Mouse (Mus musculus) liver, embryonic 12.5 days (tissue): ENCODE data around the gene Tpk1. TPM values are rescaled to one million over a fixed set of nuclear protein-coding genes. Genes with fewer than 3 reads are reported as not detected.
"Not testable (repeated sequence)": the region's sequence is repeated elsewhere in the genome, so short reads cannot be mapped to it uniquely, and the experiment has no call there.

Experiments used
- ATAC-seq: fragments of 200-750 bp; cut with Nextera tagmentation; 2 replicates; pipeline ENCODE4 v1.8.0; 2017; ENCODE audit warnings: moderate number of reproducible peaks, mild to moderate bottlenecking, moderate library complexity
- H3K27ac ChIP-seq: fragments of 300-500 bp; sonication (generic); 2 replicates; pipeline ENCODE4 v1.5.1; 2016; ENCODE audit warnings: mild to moderate bottlenecking
- H3K27me3 ChIP-seq: fragments of 300-500 bp; sonication (generic); replicated peaks from 2 replicates; pipeline ENCODE4 v1.6.1; 2016; ENCODE audit warnings: mild to moderate bottlenecking, moderate library complexity
- H3K36me3 ChIP-seq: fragments of 300-500 bp; sonication (generic); 2 replicates; pipeline ENCODE4 v1.6.1; 2016; ENCODE audit warnings: mild to moderate bottlenecking, moderate library complexity
- H3K4me1 ChIP-seq: fragments of 300-500 bp; sonication (generic); 2 replicates; pipeline ENCODE4 v1.6.1; 2016
- H3K4me2 ChIP-seq: fragments of 300-500 bp; sonication (generic); 2 replicates; pipeline ENCODE4 v1.6.1; 2016; ENCODE audit warnings: mild to moderate bottlenecking, moderate library complexity
- H3K4me3 ChIP-seq: fragments of 300-500 bp; sonication (generic); 2 replicates; pipeline ENCODE4 v1.5.1; 2016; ENCODE audit warnings: mild to moderate bottlenecking, moderate library complexity
- H3K9ac ChIP-seq: fragments of 300-500 bp; sonication (generic); 2 replicates; pipeline ENCODE4 v1.6.1; 2016; ENCODE audit warnings: mild to moderate bottlenecking, moderate library complexity
- H3K9me3 ChIP-seq: fragments of 300-500 bp; sonication (generic); replicated peaks from 2 replicates; pipeline ENCODE4 v1.6.1; 2016; ENCODE audit warnings: mild to moderate bottlenecking, moderate library complexity
- WGBS: fragments of 180-500 bp; shearing (Covaris S2); methylation state at CpG from one replicate; pipeline ENCODE4 v1.1.7; 2016; ENCODE audit not compliant: insufficient replicate concordance; 5-methylcytosine and 5-hydroxymethylcytosine counted together
- polyA plus RNA-seq: library from polyadenylated mRNA; unstranded; fragments of >200 nt; fragmentation: Nextera tagmentation; extraction: Ambion mirVana; gene quantifications from 2 replicates; pipeline ENCODE4 v1.2.1, GENCODE M21; 2016

Tpk1 gene
- polyA plus RNA-seq, 1 experiment from 2014 or later = 8.0 TPM

DNA sequence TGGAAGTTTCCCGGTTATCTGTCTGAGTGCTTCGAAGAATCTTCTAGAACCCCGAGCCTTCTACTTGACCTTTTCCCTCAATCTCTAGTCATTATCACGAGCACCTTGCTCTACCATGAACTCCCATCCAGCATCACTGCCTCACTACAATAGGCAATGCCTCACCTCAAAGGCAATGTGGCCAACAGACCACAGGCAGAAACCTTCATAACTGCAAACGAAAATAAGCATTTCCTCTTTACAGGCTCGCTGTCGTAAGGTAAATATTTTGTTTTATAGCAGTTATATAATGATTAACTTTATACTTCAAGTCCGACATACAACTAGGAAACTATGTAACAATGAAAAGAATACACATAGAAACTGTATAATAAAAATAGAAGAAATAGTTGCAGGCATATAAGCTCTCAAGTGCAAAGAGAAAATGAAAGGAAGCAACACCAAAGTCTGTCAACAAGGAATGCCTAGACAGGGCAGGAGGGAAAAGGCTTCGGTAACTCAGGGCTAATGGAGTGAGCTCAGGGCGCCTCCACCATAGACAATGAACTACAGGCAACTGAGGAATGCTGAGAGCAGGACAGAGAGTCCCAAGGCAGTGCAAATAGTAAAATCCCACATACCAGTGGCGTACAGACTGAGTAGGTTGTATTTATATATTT, 29.0 kb downstream of the Tpk1 start:
- Histone ChIP-seq H3K27ac (no peak overlapping the region), H3K9me3 (no peaks in the 10 kb centered on the region), H3K4me2 (no peak overlapping the region), H3K4me1 (no peaks in the 10 kb centered on the region), H3K4me3 (no peak overlapping the region), H3K9ac (no peak overlapping the region), H3K36me3 (no peaks in the 10 kb centered on the region), H3K27me3 (no peaks in the 10 kb centered on the region)
- ATAC-seq = no peak
- 79% methylated on average over 11 of the region's 11 CpGs for WGBS

DNA sequence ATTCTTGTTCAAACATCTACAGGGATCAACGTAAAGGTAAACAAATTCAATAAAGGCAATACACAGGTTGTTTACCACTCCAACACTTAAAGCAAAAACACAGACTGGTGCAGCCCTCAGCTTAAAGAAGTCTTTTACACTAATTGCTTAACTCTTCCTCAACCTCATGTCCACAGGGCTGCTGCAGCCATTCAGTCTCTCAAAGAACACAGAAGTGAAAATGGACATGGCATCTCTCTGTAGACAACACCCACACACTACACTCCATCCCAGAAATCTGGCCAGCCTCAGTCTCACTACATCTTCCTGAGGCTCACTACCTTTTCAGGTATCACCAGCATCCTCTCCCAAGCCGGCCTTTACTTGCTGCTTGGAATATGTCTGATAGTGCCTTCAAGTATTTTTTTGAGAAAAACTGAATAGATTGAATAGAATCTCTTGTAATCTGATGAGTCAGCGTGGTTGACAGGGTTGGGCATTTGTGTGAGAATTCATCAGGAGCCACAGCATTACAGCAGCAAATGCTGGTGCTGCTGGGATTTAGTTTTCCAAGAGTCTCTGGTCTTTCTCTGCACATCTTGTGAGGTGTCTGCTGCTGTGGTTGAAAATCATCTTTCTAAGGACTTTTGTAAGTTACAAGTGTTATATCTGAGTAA, 32.6 kb downstream of the Tpk1 start:
- no peak overlapping the region for H3K4me3 ChIP-seq
- WGBS = 77% methylated on average over 3 of the region's 3 CpGs
- H3K4me2 ChIP-seq = no peak overlapping the region
- no peaks in the 10 kb centered on the region for H3K9me3 ChIP-seq
- H3K27ac ChIP-seq = no peak overlapping the region
- H3K9ac ChIP-seq = no peak overlapping the region
- H3K27me3 ChIP-seq = no peaks in the 10 kb centered on the region
- H3K36me3 ChIP-seq = no peaks in the 10 kb centered on the region
- no peaks in the 10 kb centered on the region for H3K4me1 ChIP-seq
- ATAC-seq = no peak

DNA sequence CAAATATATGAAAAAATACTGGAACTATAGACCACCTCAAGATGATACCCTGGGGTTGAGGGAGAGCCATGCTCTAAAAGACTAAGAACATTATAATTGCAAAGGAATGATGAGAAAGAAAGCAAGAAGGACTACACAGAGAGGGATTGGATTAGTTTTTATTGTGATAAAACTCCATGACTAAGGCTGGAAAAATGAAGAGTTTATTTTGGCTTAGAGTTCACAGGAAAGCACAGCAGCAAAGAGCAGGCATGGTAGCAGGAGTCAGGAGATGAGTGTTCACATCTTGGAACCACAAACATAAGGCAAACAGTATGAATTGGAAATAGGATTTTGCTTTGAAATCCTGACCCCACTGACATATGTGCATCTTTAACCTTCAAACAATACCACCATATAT, 33.2 kb downstream of the Tpk1 start:
- Histone ChIP-seq H3K27ac (no peak overlapping the region), H3K4me3 (no peak overlapping the region), H3K36me3 (no peaks in the 10 kb centered on the region), H3K4me2 (no peak overlapping the region), H3K9me3 (no peaks in the 10 kb centered on the region), H3K27me3 (no peaks in the 10 kb centered on the region), H3K4me1 (no peaks in the 10 kb centered on the region), H3K9ac (no peak overlapping the region)
- ATAC-seq = no peak

GRCm38 (mm10) chr6:43623448-43623847, 42.6 kb downstream of the Tpk1 start:
- H3K4me2 ChIP-seq, H3K4me1 ChIP-seq, H3K27me3 ChIP-seq, H3K9me3 ChIP-seq, ATAC-seq, H3K9ac ChIP-seq, H3K36me3 ChIP-seq, H3K4me3 ChIP-seq, H3K27ac ChIP-seq: not testable (repeated sequence)
- WGBS = 73% methylated on average over 6 of the region's 6 CpGs

- no peak for ATAC-seq
- H3K9me3 ChIP-seq = no peaks in the 10 kb centered on the region
- H3K4me2 ChIP-seq = no peak overlapping the region
- no peak overlapping the region for H3K27ac ChIP-seq
- 45% methylated on average over 3 of the region's 3 CpGs for WGBS
- no peak overlapping the region for H3K9ac ChIP-seq
- no peaks in the 10 kb centered on the region for H3K36me3 ChIP-seq
- H3K4me1 ChIP-seq = no peaks in the 10 kb centered on the region
- H3K4me3 ChIP-seq = no peak overlapping the region
- H3K27me3 ChIP-seq = no peaks in the 10 kb centered on the region
Observed at GRCm38 (mm10) chr6:43619258-43619657, 46.8 kb downstream of the Tpk1 start.

GRCm38 (mm10) chr6:43611770-43612169, 54.3 kb downstream of the Tpk1 start:
- no peak for ATAC-seq

GRCm38 (mm10) chr6:43590841-43591541, 75.1 kb downstream of the Tpk1 start:
- no peak overlapping the region for H3K4me3 ChIP-seq
- no peak for ATAC-seq
- WGBS = 73% methylated on average over 4 of the region's 4 CpGs
- H3K27me3 ChIP-seq = no peaks in the 10 kb centered on the region
- H3K27ac ChIP-seq = no peak overlapping the region
- no peak overlapping the region for H3K4me2 ChIP-seq
- H3K9ac ChIP-seq = no peak overlapping the region
- no peaks in the 10 kb centered on the region for H3K9me3 ChIP-seq
- no peaks in the 10 kb centered on the region for H3K4me1 ChIP-seq
- H3K36me3 ChIP-seq = no peaks in the 10 kb centered on the region

More at GRCm38 (mm10) chr6:43611770-43612169, 54.3 kb downstream of the Tpk1 start:
- no peaks in the 10 kb centered on the region for H3K36me3 ChIP-seq
- H3K4me2 ChIP-seq = no peak overlapping the region
- H3K27ac ChIP-seq = no peak overlapping the region
- H3K9me3 ChIP-seq = no peaks in the 10 kb centered on the region
- H3K9ac ChIP-seq = no peak overlapping the region
- WGBS = 73% methylated on average over 2 of the region's 2 CpGs
- no peaks in the 10 kb centered on the region for H3K27me3 ChIP-seq
- H3K4me1 ChIP-seq = no peaks in the 10 kb centered on the region
- no peak overlapping the region for H3K4me3 ChIP-seq

DNA sequence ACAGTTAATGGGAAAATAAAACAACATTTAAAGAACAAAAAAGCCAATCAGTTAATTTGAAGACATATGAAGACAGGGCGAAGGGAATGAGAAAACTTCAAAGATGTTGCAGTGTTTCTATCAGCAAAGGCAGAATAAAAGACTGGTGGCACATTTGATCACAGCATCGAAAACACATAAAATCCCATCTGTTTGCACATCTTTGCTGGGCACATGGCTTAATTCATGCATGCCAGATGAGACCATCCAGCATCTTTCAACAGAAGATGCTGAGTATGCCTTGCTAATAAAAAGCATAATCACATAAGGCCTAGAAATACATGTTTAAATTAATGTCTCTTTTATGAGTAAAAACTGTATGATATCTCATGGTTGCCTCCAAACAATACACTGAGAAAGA, 80.8 kb downstream of the Tpk1 start:
- H3K4me3 ChIP-seq = no peak overlapping the region
- WGBS = 73% methylated on average over 2 of the region's 2 CpGs
- H3K9ac ChIP-seq = no peak overlapping the region
- H3K27me3 ChIP-seq = no peaks in the 10 kb centered on the region
- no peaks in the 10 kb centered on the region for H3K9me3 ChIP-seq
- no peaks in the 10 kb centered on the region for H3K4me1 ChIP-seq
- no peaks in the 10 kb centered on the region for H3K36me3 ChIP-seq
- H3K27ac ChIP-seq = no peak overlapping the region
- ATAC-seq = no peak
- no peak overlapping the region for H3K4me2 ChIP-seq

- no peak overlapping the region for H3K27ac ChIP-seq
- no peaks in the 10 kb centered on the region for H3K36me3 ChIP-seq
- H3K4me2 ChIP-seq = no peak overlapping the region
- no peak overlapping the region for H3K9ac ChIP-seq
- no peak overlapping the region for H3K4me3 ChIP-seq
- no peaks in the 10 kb centered on the region for H3K27me3 ChIP-seq
- H3K9me3 ChIP-seq = no peaks in the 10 kb centered on the region
- WGBS = 72% methylated on average over 2 of the region's 2 CpGs
- 0 out of 2 replicates have a peak, but pooled peaks cover 6% of the 10 kb centered on the region for H3K4me1 ChIP-seq
- no peak for ATAC-seq
Observed at GRCm38 (mm10) chr6:43581809-43582208, 84.3 kb downstream of the Tpk1 start.

GRCm38 (mm10) chr6:43567885-43568284, 98.2 kb downstream of the Tpk1 start:
- Histone ChIP-seq H3K27ac (no peak overlapping the region), H3K4me3 (no peak overlapping the region), H3K27me3 (no peaks in the 10 kb centered on the region), H3K9me3 (no peaks in the 10 kb centered on the region), H3K36me3 (no peaks in the 10 kb centered on the region), H3K4me2 (no peak overlapping the region), H3K4me1 (no peaks in the 10 kb centered on the region), H3K9ac (no peak overlapping the region)
- no peak for ATAC-seq
- 84% methylated on average over 1 of the region's 1 CpGs for WGBS

DNA sequence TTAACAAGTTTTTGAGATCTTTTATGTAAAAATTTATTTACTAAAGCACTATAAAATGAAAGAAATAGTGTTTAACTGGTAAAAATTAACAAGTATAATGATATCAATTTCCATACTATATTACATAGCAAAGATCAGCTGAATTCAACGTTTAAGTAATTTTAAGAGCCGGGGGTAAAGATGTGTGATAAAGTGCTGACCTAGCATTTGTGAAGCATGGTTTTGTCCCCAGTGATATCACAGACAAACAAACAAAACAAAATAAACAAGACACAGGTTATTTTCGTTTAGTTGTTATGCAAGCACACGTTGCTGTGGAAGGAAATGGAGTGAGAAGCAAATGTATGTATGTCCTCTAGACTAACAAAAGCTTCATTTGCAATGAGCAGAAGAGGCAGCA, 103.6 kb downstream of the Tpk1 start:
- Histone ChIP-seq H3K9ac (no peak overlapping the region), H3K36me3 (no peaks in the 10 kb centered on the region), H3K4me3 (no peak overlapping the region), H3K4me2 (no peak overlapping the region), H3K27ac (no peak overlapping the region), H3K9me3 (no peaks in the 10 kb centered on the region), H3K27me3 (no peaks in the 10 kb centered on the region), H3K4me1 (no peaks in the 10 kb centered on the region)
- ATAC-seq = no peak
- WGBS = 64% methylated on average over 4 of the region's 4 CpGs

GRCm38 (mm10) chr6:43551410-43551809, 114.7 kb downstream of the Tpk1 start:
- Histone ChIP-seq H3K9me3 (no peaks in the 10 kb centered on the region), H3K27ac (no peak overlapping the region), H3K27me3 (no peaks in the 10 kb centered on the region), H3K4me3 (no peak overlapping the region), H3K36me3 (no peaks in the 10 kb centered on the region), H3K4me1 (no peaks in the 10 kb centered on the region), H3K4me2 (no peak overlapping the region), H3K9ac (no peak overlapping the region)
- 56% methylated on average over 1 of the region's 1 CpGs for WGBS
- no peak for ATAC-seq
